Mouse (Mus musculus): ENCODE data around the gene Gm44502. TPM values are rescaled to one million over a fixed set of nuclear protein-coding genes. Genes with fewer than 3 reads are reported as not detected.

The Gm44502 gene
- polyA plus RNA-seq, 1 experiment: 0.06 TPM

DNA sequence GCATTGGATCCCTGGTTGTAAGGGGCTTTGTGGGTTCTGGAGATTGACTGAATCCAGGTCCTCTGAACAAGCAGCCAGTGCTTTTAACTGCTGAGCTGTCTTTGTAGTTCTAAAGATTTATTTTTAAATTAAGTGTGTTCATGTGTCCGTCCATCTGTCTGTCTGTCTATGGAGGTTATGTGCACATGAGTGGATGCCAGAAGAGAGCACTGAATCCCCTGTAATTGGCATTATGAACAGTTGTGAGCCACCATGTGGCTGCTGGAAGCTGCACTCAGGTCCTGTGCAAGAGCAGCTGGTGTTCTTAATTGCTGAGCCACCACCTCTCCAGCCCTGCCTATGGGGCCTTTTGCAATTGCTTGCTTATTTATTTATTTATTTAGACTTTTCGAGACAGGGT is 31.4 kb downstream of the Gm44502 start:
- H3ac ChIP-seq (ENCODE audit: control insufficient read depth, insufficient read length, low read depth): no peak overlapping the region
- H3K27me3 ChIP-seq (ENCODE audit: control insufficient read depth, insufficient read depth, insufficient read length): peaks cover 31% of the 10 kb centered on the region
- no peaks in the 10 kb centered on the region for H3K36me3 ChIP-seq (ENCODE audit: control insufficient read depth, insufficient read depth)
- TF ChIP-seq FOSL1 (IDR thresholded peaks at IDR 0.05; ENCODE audit: insufficient read depth, low read length, poor library complexity, severe bottlenecking) (no peak), MYOG (IDR thresholded peaks at IDR 0.05; ENCODE audit: control insufficient read depth, extremely low read depth, insufficient read length) (no peak), MYOD1 (IDR thresholded peaks at IDR 0.05; ENCODE audit: control insufficient read depth, insufficient read length, low read depth) (no peak), MAX (IDR thresholded peaks at IDR 0.05) (no peak), CTCF (IDR thresholded peaks at IDR 0.05; ENCODE audit: control insufficient read depth, insufficient read depth, insufficient read length) (no peak), CEBPB (IDR thresholded peaks at IDR 0.05; ENCODE audit: low read depth) (no peak), USF1 (IDR thresholded peaks at IDR 0.05; ENCODE audit: low read depth) (no peak)
- no peaks in the 10 kb centered on the region for H3K79me3 ChIP-seq (ENCODE audit: low read depth)
- H3K79me2 ChIP-seq (ENCODE audit: control insufficient read depth, insufficient read depth): no peaks in the 10 kb centered on the region
- no peak overlapping the region for H3K4me3 ChIP-seq (ENCODE audit: insufficient read depth, poor library complexity, severe bottlenecking)

DNA sequence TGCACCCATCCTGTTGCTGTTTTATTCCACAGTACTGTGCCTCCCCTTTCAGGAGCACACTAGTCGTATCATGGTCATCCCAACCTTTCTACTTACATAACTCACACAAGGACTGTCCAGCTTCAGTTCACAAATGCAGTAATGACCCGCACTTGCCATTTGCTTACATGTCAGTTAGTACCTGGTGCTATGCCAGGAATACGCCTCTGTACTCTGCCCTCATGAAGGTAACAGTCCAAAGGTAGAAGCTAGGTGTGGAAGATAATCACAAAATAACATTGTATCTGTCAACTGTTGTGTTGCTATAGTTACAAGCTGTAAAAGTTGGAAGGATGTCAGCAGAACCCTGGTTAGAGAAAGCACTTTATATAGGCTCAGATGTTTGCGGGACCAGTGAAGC is 32.6 kb downstream of the Gm44502 start:
- no peaks in the 10 kb centered on the region for H3K79me3 ChIP-seq (ENCODE audit: low read depth)
- no peak overlapping the region for H3K4me3 ChIP-seq (ENCODE audit: insufficient read depth, poor library complexity, severe bottlenecking)
- H3K79me2 ChIP-seq (ENCODE audit: control insufficient read depth, insufficient read depth): no peaks in the 10 kb centered on the region
- no peak overlapping the region for H3ac ChIP-seq (ENCODE audit: control insufficient read depth, insufficient read length, low read depth)
- no peak for TF ChIP-seq MYOD1 (IDR thresholded peaks at IDR 0.05; ENCODE audit: control insufficient read depth, insufficient read length, low read depth)
- TF ChIP-seq FOSL1 (IDR thresholded peaks at IDR 0.05; ENCODE audit: insufficient read depth, low read length, poor library complexity, severe bottlenecking): no peak
- no peak for TF ChIP-seq MYOG (IDR thresholded peaks at IDR 0.05; ENCODE audit: control insufficient read depth, extremely low read depth, insufficient read length)
- peaks cover 39% of the 10 kb centered on the region for H3K27me3 ChIP-seq (ENCODE audit: control insufficient read depth, insufficient read depth, insufficient read length)
- H3K36me3 ChIP-seq (ENCODE audit: control insufficient read depth, insufficient read depth): no peaks in the 10 kb centered on the region

- H3K4me3 ChIP-seq (ENCODE audit: insufficient read depth, poor library complexity, severe bottlenecking): no peak overlapping the region
- no peak overlapping the region for H3ac ChIP-seq (ENCODE audit: control insufficient read depth, insufficient read length, low read depth)
- H3K79me2 ChIP-seq (ENCODE audit: control insufficient read depth, insufficient read depth): no peaks in the 10 kb centered on the region
- H3K27me3 ChIP-seq (ENCODE audit: control insufficient read depth, insufficient read depth, insufficient read length): peaks cover 75% of the 10 kb centered on the region
- TF ChIP-seq MAX (IDR thresholded peaks at IDR 0.05): no peak
- no peaks in the 10 kb centered on the region for H3K36me3 ChIP-seq (ENCODE audit: control insufficient read depth, insufficient read depth)
- H3K79me3 ChIP-seq (ENCODE audit: low read depth): no peaks in the 10 kb centered on the region
Observed at GRCm38 (mm10) chr15:89390081-89390480, 39.4 kb downstream of the Gm44502 start.

DNA sequence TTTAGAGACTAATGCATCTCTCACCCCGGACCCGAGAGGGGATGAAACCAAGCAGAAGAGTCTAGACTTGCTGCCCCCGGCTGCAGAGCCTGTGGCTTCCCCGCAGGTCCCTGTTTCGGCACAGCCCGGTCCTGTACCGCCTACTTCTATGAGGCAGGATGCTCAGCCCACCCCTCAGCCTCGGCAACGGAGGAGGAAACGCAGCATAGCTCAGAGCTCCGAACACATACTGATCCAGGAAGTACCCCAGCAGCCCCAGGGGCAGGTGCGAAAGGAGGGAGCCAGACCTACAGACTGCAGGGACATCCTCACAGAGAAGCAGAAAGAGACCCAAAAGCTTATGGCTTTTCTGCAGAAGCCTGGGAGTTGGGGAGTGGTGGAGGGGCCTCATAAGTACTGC is 42.4 kb downstream of the Gm44502 start:
- no peak overlapping the region for H3K4me3 ChIP-seq (ENCODE audit: insufficient read depth, poor library complexity, severe bottlenecking)
- no peaks in the 10 kb centered on the region for H3K36me3 ChIP-seq (ENCODE audit: control insufficient read depth, insufficient read depth)
- no peaks in the 10 kb centered on the region for H3K79me3 ChIP-seq (ENCODE audit: low read depth)
- no peak overlapping the region for H3ac ChIP-seq (ENCODE audit: control insufficient read depth, insufficient read length, low read depth)
- peaks cover 94% of the 10 kb centered on the region for H3K27me3 ChIP-seq (ENCODE audit: control insufficient read depth, insufficient read depth, insufficient read length)
- H3K79me2 ChIP-seq (ENCODE audit: control insufficient read depth, insufficient read depth): no peaks in the 10 kb centered on the region
- no peak for TF ChIP-seq MYOD1 (IDR thresholded peaks at IDR 0.05; ENCODE audit: control insufficient read depth, insufficient read length, low read depth)

DNA sequence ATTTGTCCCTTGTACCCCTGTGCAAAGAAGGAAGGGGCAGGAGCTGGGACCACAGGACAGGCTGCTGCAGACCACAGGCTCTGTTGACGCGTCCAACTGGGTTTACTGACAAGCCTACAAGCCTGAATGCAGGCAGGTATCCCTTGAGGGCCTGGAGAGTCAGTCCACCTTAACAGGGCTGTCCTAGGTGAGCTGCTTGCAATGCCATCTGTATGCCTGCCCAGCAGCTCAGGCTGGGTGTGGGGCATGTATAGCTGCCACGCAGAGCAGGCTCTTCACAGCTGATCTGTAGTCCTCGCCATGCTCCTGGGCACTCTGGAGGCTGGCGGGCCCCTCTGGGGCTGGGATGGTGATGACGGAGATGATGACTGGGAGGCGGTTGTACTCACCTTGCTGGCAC is 44.9 kb downstream of the Gm44502 start, which contains the start of gene Klhdc7b:
Gene Klhdc7b (plus strand): TSS at position 301 of the 400 bp plus-strand sequence.
- TF ChIP-seq CTCF (IDR thresholded peaks at IDR 0.05; ENCODE audit: control insufficient read depth, insufficient read depth, insufficient read length) (no peak), USF1 (IDR thresholded peaks at IDR 0.05; ENCODE audit: low read depth) (no peak), MAX (IDR thresholded peaks at IDR 0.05) (no peak), FOSL1 (IDR thresholded peaks at IDR 0.05; ENCODE audit: insufficient read depth, low read length, poor library complexity, severe bottlenecking) (no peak), CEBPB (IDR thresholded peaks at IDR 0.05; ENCODE audit: low read depth) (no peak), MYOD1 (IDR thresholded peaks at IDR 0.05; ENCODE audit: control insufficient read depth, insufficient read length, low read depth) (no peak), MYOG (IDR thresholded peaks at IDR 0.05; ENCODE audit: control insufficient read depth, extremely low read depth, insufficient read length) (no peak)
- no peak within 1 kb of the TSS for H3K4me3 ChIP-seq (ENCODE audit: insufficient read depth, poor library complexity, severe bottlenecking)
- no peaks in the 10 kb centered on the region for H3K79me2 ChIP-seq (ENCODE audit: control insufficient read depth, insufficient read depth)
- no peak within 1 kb of the TSS for H3ac ChIP-seq (ENCODE audit: control insufficient read depth, insufficient read length, low read depth)
- H3K36me3 ChIP-seq (ENCODE audit: control insufficient read depth, insufficient read depth): no peaks in the 10 kb centered on the region
- H3K79me3 ChIP-seq (ENCODE audit: low read depth): no peaks in the 10 kb centered on the region
- H3K27me3 ChIP-seq (ENCODE audit: control insufficient read depth, insufficient read depth, insufficient read length): peaks cover 73% of the 10 kb centered on the region

DNA sequence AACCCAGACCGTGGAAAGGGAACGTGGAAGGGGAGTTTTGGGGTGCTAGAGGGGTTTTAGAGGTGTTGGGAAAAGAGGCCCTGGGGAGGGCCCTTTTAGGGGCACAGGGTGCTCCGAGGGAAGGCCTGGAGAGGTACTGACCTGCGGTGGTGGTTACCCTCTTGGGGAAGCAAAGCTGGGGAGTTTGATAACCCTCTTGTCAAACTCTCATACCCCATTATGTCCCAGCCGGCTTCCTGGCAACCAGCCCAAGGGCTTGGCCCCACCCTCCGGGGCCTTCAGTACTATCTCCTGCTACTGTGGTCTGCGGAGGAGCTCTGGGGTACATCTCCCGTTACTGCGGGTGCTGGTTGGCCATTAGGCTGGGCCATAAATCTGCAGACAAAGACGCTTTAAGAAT is 50.1 kb downstream of the Gm44502 start:
- H3K79me3 ChIP-seq (ENCODE audit: low read depth): no peaks in the 10 kb centered on the region
- H3K79me2 ChIP-seq (ENCODE audit: control insufficient read depth, insufficient read depth): no peaks in the 10 kb centered on the region
- H3ac ChIP-seq (ENCODE audit: control insufficient read depth, insufficient read length, low read depth): no peak overlapping the region
- peaks cover 54% of the 10 kb centered on the region for H3K27me3 ChIP-seq (ENCODE audit: control insufficient read depth, insufficient read depth, insufficient read length)
- TF ChIP-seq CTCF (IDR thresholded peaks at IDR 0.05; ENCODE audit: control insufficient read depth, insufficient read depth, insufficient read length) (no peak), USF1 (IDR thresholded peaks at IDR 0.05; ENCODE audit: low read depth) (no peak), MAX (IDR thresholded peaks at IDR 0.05) (no peak), CEBPB (IDR thresholded peaks at IDR 0.05; ENCODE audit: low read depth) (no peak), MYOD1 (IDR thresholded peaks at IDR 0.05; ENCODE audit: control insufficient read depth, insufficient read length, low read depth) (no peak), MYOG (IDR thresholded peaks at IDR 0.05; ENCODE audit: control insufficient read depth, extremely low read depth, insufficient read length) (no peak), FOSL1 (IDR thresholded peaks at IDR 0.05; ENCODE audit: insufficient read depth, low read length, poor library complexity, severe bottlenecking) (no peak)
- no peak overlapping the region for H3K4me3 ChIP-seq (ENCODE audit: insufficient read depth, poor library complexity, severe bottlenecking)
- no peaks in the 10 kb centered on the region for H3K36me3 ChIP-seq (ENCODE audit: control insufficient read depth, insufficient read depth)
